Mouse (Mus musculus) heart, embryonic 16.5 days (tissue): ENCODE data around the gene Mmp14. TPM values are rescaled to one million over a fixed set of nuclear protein-coding genes. Genes with fewer than 3 reads are reported as not detected.

Source experiments
- ATAC-seq: fragments of 200-750 bp; cut with Nextera tagmentation; replicated peaks from 2 replicates; pipeline ENCODE4 v1.8.0; 2017; ENCODE audit warnings: moderate number of reproducible peaks; ENCODE audit not compliant: insufficient read depth, low FRiP score; ENCODE audit errors: extremely low read depth
- H3K27ac ChIP-seq: fragments of 300-500 bp; sonication (generic); 2 replicates; pipeline ENCODE4 v1.5.1; 2014; ENCODE audit warnings: mild to moderate bottlenecking, low read length, control low read depth, moderate library complexity
- H3K27me3 ChIP-seq: fragments of 300-500 bp; sonication (generic); 2 replicates; pipeline ENCODE4 v1.6.1; 2014; ENCODE audit warnings: low read length, mixed read lengths; ENCODE audit not compliant: control insufficient read depth, insufficient read depth
- H3K36me3 ChIP-seq: fragments of 300-500 bp; sonication (generic); 2 replicates; pipeline ENCODE4 v1.6.1; 2014; ENCODE audit not compliant: control insufficient read depth, insufficient read depth
- H3K4me1 ChIP-seq: fragments of 300-500 bp; sonication (generic); 2 replicates; pipeline ENCODE4 v1.6.1; 2014; ENCODE audit warnings: low read length, mixed read lengths; ENCODE audit not compliant: control insufficient read depth, insufficient read depth
- H3K4me2 ChIP-seq: fragments of 300-500 bp; sonication (generic); 2 replicates; pipeline ENCODE4 v1.6.1; 2014; ENCODE audit warnings: low read depth, mild to moderate bottlenecking, control low read depth, low read length
- H3K4me3 ChIP-seq: fragments of 300-500 bp; sonication (generic); 2 replicates; pipeline ENCODE4 v1.5.1; 2014; ENCODE audit warnings: mild to moderate bottlenecking, control low read depth, low read length
- H3K9ac ChIP-seq: fragments of 300-500 bp; sonication (generic); 2 replicates; pipeline ENCODE4 v1.6.1; 2014; ENCODE audit warnings: low read length, control low read depth
- H3K9me3 ChIP-seq: fragments of 300-500 bp; sonication (generic); replicated peaks from 2 replicates; pipeline ENCODE4 v1.6.1; 2016; ENCODE audit warnings: low read length; ENCODE audit not compliant: control insufficient read depth
- WGBS: fragments of 180-500 bp; shearing (Covaris S2); extraction: QIAGEN DNeasy Blood & Tissue Kit; methylation state at CpG from one replicate; pipeline ENCODE4 v1.1.7; 2014; 5-methylcytosine and 5-hydroxymethylcytosine counted together
- polyA plus RNA-seq: library from polyadenylated mRNA; unstranded; fragments of >200 nt; fragmentation: Nextera tagmentation; extraction: Ambion mirVana; gene quantifications from 2 replicates; pipeline ENCODE4 v1.2.1, GENCODE M21; 2015

Mmp14 gene
- polyA plus RNA-seq, 1 experiment from 2014 or later = 89.5 TPM

DNA sequence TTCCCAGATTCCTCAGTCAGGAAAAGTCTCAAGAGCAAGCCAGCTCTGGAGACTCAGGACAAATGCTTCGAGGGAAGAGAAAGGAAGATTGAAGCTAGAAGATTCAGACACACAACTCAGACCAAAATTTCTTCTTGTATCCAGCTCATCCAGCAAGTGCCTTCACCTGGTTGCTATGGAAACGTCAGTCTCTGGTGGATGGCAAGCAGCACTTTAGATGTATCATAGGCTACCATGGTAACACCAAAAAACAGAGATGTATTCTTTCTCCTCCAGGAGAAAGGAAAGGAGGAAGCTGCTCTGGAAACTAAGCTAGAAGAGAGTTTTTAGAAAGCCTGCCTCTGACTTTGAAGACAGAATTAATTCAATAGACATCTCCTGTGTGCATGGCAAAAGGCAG is 56.3 kb downstream of the Mmp14 start:
- H3K27me3 ChIP-seq = no peaks in the 10 kb centered on the region
- no peaks in the 10 kb centered on the region for H3K36me3 ChIP-seq
- no peak for ATAC-seq
- H3K4me3 ChIP-seq = no peak overlapping the region
- H3K9ac ChIP-seq = no peak overlapping the region
- H3K4me2 ChIP-seq = no peak overlapping the region
- no peaks in the 10 kb centered on the region for H3K9me3 ChIP-seq
- H3K4me1 ChIP-seq = no peaks in the 10 kb centered on the region
- H3K27ac ChIP-seq = no peak overlapping the region
- 57% methylated on average over 2 of the region's 2 CpGs for WGBS

DNA sequence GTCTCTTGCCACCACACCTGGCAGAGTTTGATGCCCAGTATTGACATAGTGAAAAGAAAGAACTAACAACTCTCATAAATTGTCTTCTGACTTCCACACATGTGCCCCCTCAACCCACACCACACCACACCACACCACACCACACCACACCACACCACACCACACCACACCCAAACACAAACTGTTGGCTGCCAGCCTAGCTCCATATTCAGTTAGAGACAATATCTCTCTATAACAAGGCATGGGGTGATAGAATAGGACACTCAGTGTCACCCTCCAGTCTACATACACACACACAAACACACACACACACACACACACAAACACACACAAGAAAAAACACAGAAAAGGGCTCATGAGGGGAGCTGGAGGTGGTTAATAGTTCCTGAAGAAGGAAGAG is 56.9 kb downstream of the Mmp14 start:
- 0 out of 2 replicates have a peak, but pooled peaks cover under 1% of the 10 kb centered on the region for H3K4me1 ChIP-seq
- no peak for ATAC-seq
- H3K36me3 ChIP-seq = no peaks in the 10 kb centered on the region
- H3K27ac ChIP-seq = no peak overlapping the region
- no peak overlapping the region for H3K4me2 ChIP-seq
- H3K9me3 ChIP-seq = no peaks in the 10 kb centered on the region
- no peaks in the 10 kb centered on the region for H3K27me3 ChIP-seq
- H3K4me3 ChIP-seq = no peak overlapping the region
- no peak overlapping the region for H3K9ac ChIP-seq

DNA sequence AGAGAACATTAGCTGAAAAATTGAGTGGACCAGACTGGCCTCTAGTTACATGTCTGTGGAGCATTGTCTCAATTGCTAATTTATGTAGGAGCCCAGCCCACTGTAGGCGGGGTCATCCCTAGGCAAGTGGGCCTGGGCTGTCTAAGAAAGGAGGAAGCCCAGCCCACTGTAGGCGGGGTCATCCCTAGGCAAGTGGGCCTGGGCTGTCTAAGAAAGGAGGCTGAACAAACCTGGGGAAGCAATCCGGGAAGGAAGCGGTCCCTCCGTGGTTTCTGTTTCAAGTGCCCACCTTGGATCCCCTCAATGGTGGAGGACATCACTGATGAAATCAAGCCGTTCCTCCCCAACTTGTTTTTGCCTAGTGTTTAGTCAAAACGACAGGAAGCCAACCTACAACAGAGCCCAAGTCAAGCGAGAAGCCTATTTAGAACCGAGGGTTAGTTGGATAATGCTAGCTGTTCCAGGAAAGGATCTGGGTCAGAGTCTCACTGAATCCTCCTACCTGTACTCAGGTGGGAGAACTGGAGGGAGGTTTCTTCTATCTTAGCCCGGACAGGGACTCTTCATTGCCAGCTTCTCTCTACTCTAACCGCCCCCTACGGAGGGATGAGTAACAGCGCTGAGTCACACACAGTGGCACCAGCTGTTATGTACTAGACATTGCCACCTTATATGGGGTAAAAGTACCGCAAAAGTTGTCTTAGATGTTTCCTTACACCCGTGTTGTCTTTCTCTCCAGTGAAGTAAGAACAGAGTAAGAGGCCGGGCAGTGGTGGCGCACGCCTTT is 61.1 kb downstream of the Mmp14 start:
- 0 out of 2 replicates have a peak, but pooled peaks cover 3% of the 10 kb centered on the region for H3K4me1 ChIP-seq
- H3K27me3 ChIP-seq = no peaks in the 10 kb centered on the region
- ATAC-seq = 0 out of 2 replicates have a peak, but pooled peaks have one; percentile 37
- H3K36me3 ChIP-seq = no peaks in the 10 kb centered on the region
- H3K9me3 ChIP-seq = no peaks in the 10 kb centered on the region
- no peak overlapping the region for H3K27ac ChIP-seq
- no peak overlapping the region for H3K9ac ChIP-seq
- H3K4me3 ChIP-seq = no peak overlapping the region
- H3K4me2 ChIP-seq = no peak overlapping the region
- WGBS = 65% methylated on average over 18 of the region's 18 CpGs

DNA sequence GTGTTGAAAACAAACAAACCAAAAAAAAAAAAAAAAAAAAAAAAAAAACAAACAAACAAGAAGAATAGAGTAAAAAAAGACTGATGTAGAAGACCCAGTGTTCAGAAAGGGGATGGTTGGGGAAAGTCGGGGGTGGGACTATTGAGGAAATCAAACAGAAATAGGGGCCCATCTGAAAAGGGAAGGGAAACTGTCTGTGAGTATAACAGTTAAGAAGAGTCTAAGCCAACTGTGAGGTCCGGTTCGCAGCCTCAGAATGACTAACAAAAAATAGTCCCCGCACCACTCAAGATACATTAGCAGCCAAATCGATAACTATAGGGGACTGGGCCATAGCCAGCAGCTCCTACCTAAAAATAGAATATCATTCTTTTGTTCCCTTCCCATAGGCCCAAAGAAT is 61.8 kb downstream of the Mmp14 start:
- Histone ChIP-seq H3K9ac (no peak overlapping the region), H3K4me3 (no peak overlapping the region), H3K4me1 (0 out of 2 replicates have a peak, but pooled peaks cover 3% of the 10 kb centered on the region), H3K4me2 (no peak overlapping the region), H3K27me3 (no peaks in the 10 kb centered on the region), H3K9me3 (no peaks in the 10 kb centered on the region), H3K36me3 (no peaks in the 10 kb centered on the region), H3K27ac (no peak overlapping the region)
- no peak for ATAC-seq
- 66% methylated on average over 5 of the region's 5 CpGs for WGBS

DNA sequence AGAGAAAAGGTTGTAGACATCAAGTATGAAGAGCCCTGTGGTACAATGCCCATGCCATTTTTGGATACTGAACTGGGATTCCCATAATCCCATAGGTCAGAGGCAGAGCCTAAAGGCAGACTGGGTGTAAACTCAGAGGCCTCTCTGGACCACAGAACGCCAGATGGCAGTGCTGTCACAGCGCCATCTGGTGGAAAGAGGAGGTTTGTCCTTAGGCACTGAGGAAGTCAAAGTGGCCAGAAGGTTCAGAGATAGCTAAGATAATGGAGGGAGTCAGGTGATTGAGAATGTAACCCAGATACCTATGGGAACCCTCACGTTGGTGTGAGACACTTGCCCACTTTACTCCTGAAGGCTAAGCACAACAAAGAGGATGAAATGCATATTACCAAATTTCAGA is 62.8 kb downstream of the Mmp14 start:
- H3K27me3 ChIP-seq = no peaks in the 10 kb centered on the region

More for the DNA sequence above, 62.8 kb downstream of the Mmp14 start:
- Histone ChIP-seq H3K36me3 (no peaks in the 10 kb centered on the region), H3K4me2 (no peak overlapping the region), H3K4me1 (0 out of 2 replicates have a peak, but pooled peaks cover 3% of the 10 kb centered on the region), H3K27ac (no peak overlapping the region), H3K4me3 (no peak overlapping the region), H3K9ac (no peak overlapping the region), H3K9me3 (no peaks in the 10 kb centered on the region)
- ATAC-seq = no peak
- 3% methylated on average over 3 of the region's 3 CpGs for whole genome bisulfite sequencing

Other genes starting within 250 kb of the Mmp14 start
- 349 and 394 TPM in 2 replicates for gene Dad1, start 177.5 kb upstream of the Mmp14 start, polyA plus RNA-seq
- gene Abhd4, start 177.4 kb upstream of the Mmp14 start, polyA plus RNA-seq = 115 and 119 TPM in 2 replicates
- gene Olfr49, start 146.7 kb upstream of the Mmp14 start, polyA plus RNA-seq = not detected in 2 replicates
- 63.1 and 66.5 TPM in 2 replicates for gene Oxa1l, start 70.8 kb upstream of the Mmp14 start, polyA plus RNA-seq
- gene Slc7a7, start 13.8 kb upstream of the Mmp14 start, polyA plus RNA-seq = 8.6 and 12.3 TPM in 2 replicates
- gene Mrpl52, start 4.7 kb upstream of the Mmp14 start, polyA plus RNA-seq = 191 and 212 TPM in 2 replicates
- 45.8 and 52.0 TPM in 2 replicates for gene Lrp10, start 32.5 kb downstream of the Mmp14 start, polyA plus RNA-seq
- gene Rem2, start 44.5 kb downstream of the Mmp14 start, polyA plus RNA-seq = 0.59 and 2.2 TPM in 2 replicates
- gene Prmt5, start 85.9 kb downstream of the Mmp14 start, polyA plus RNA-seq = 55.3 and 57.8 TPM in 2 replicates
- 39.7 and 47.0 TPM in 2 replicates for gene Haus4, start 123.0 kb downstream of the Mmp14 start, polyA plus RNA-seq
- gene Ajuba, start 145.9 kb downstream of the Mmp14 start, polyA plus RNA-seq = 24.9 and 25.5 TPM in 2 replicates
- gene 4931414P19Rik, start 174.4 kb downstream of the Mmp14 start, polyA plus RNA-seq = 6.7 and 7.8 TPM in 2 replicates
- 358 and 367 TPM in 2 replicates for gene Psmb5, start 186.4 kb downstream of the Mmp14 start, polyA plus RNA-seq
- gene Psmb11, start 189.8 kb downstream of the Mmp14 start, polyA plus RNA-seq = 9.5 and 22.3 TPM in 2 replicates
- not detected in 2 replicates for gene Gm17606, start 209.3 kb downstream of the Mmp14 start, polyA plus RNA-seq
- gene Cdh24, start 209.8 kb downstream of the Mmp14 start, polyA plus RNA-seq = 1.4 and 1.9 TPM in 2 replicates